Mouse (Mus musculus): ENCODE data around the gene Arhgap10. TPM values are rescaled to one million over a fixed set of nuclear protein-coding genes. Genes with fewer than 3 reads are reported as not detected.

Gene Arhgap10
- total and polyA plus RNA-seq, 3 experiments = 13.1 to 22.8 TPM; not detected in 1

GRCm38 (mm10) chr8:77275571-77275970, 242.2 kb downstream of the Arhgap10 start:
- Histone ChIP-seq H3K79me2 (ENCODE audit: control insufficient read depth, insufficient read depth, low read length, poor library complexity) (no peaks in the 10 kb centered on the region), H3K27ac (ENCODE audit: control insufficient read depth, low read depth, low read length) (no peak overlapping the region), H3K27me3 (ENCODE audit: control insufficient read depth in 1 of 2, insufficient read depth in 2 of 2, low read length in 2 of 2) (no peaks in the 10 kb centered on the region), H3K9ac (ENCODE audit: control insufficient read depth, low read depth, low read length, poor library complexity, severe bottlenecking) (no peak overlapping the region), H3K4me1 (ENCODE audit: control insufficient read depth in 1 of 2, insufficient read depth in 2 of 2, low read length in 2 of 2) (no peaks in the 10 kb centered on the region), H3K9me3 (replicated peaks; ENCODE audit: insufficient read depth, low read length) (no peaks in the 10 kb centered on the region), H3K4me3 (ENCODE audit: control insufficient read depth in 1 of 2, insufficient read depth in 1 of 2, low read depth in 2 of 2, low read length in 2 of 2) (no peak overlapping the region), H3K36me3 (ENCODE audit: control insufficient read depth in 1 of 2, insufficient read depth in 2 of 2, low read length in 2 of 2) (no peaks in the 10 kb centered on the region)
- TF ChIP-seq SIN3A (IDR thresholded peaks at IDR 0.05; ENCODE audit: low read length) = no peak
- no peak for TF ChIP-seq ETS1 (IDR thresholded peaks at IDR 0.05; ENCODE audit: low read depth, low read length)
- no peak for TF ChIP-seq ZKSCAN1 (IDR thresholded peaks at IDR 0.05; ENCODE audit: low read depth, low read length)
- no peak for TF ChIP-seq MYC (IDR thresholded peaks at IDR 0.05; ENCODE audit: low read depth, low read length)
- no peak for TF ChIP-seq MEF2A (IDR thresholded peaks at IDR 0.05; ENCODE audit: extremely low read depth, insufficient replicate concordance, low read depth, low read length, poor library complexity, severe bottlenecking)
- TF ChIP-seq ZMIZ1 (IDR thresholded peaks at IDR 0.05; ENCODE audit: low read depth, low read length) = no peak
- no peak for TF ChIP-seq MAZ (IDR thresholded peaks at IDR 0.05; ENCODE audit: low read depth, low read length)
- TF ChIP-seq E2F4 (IDR thresholded peaks at IDR 0.05; ENCODE audit: borderline replicate concordance, low read depth, low read length) = no peak
- no peak for TF ChIP-seq NRF1 (IDR thresholded peaks at IDR 0.05; ENCODE audit: insufficient read depth, low read depth, low read length, poor library complexity, severe bottlenecking)
- TF ChIP-seq MXI1 (IDR thresholded peaks at IDR 0.05; ENCODE audit: low read depth, low read length) = no peak
- TF ChIP-seq MAX (IDR thresholded peaks at IDR 0.05; ENCODE audit: low read length) = no peak
- TF ChIP-seq ZC3H11A (IDR thresholded peaks at IDR 0.05; ENCODE audit: low read depth, low read length) = no peak
- TF ChIP-seq TCF12 (IDR thresholded peaks at IDR 0.05; ENCODE audit: low read depth, low read length) = no peak
- no peak for TF ChIP-seq ELF1 (IDR thresholded peaks at IDR 0.05; ENCODE audit: low read depth, low read length)
- no peak for DNase-seq (ENCODE audit: low read depth, low spot score)

GRCm38 (mm10) chr8:77272136-77272535, 245.6 kb downstream of the Arhgap10 start:
- H3K27ac ChIP-seq (ENCODE audit: control insufficient read depth, low read depth, low read length) = no peak overlapping the region
- no peak overlapping the region for H3K4me3 ChIP-seq (ENCODE audit: control insufficient read depth in 1 of 2, insufficient read depth in 1 of 2, low read depth in 2 of 2, low read length in 2 of 2)
- H3K36me3 ChIP-seq (ENCODE audit: control insufficient read depth in 1 of 2, insufficient read depth in 2 of 2, low read length in 2 of 2) = no peaks in the 10 kb centered on the region; a peak in 1 of 4 replicates

More at GRCm38 (mm10) chr8:77272136-77272535, 245.6 kb downstream of the Arhgap10 start:
- Histone ChIP-seq H3K27me3 (ENCODE audit: control insufficient read depth in 1 of 2, insufficient read depth in 2 of 2, low read length in 2 of 2) (no peaks in the 10 kb centered on the region), H3K79me2 (ENCODE audit: control insufficient read depth, insufficient read depth, low read length, poor library complexity) (no peaks in the 10 kb centered on the region), H3K9ac (ENCODE audit: control insufficient read depth, low read depth, low read length, poor library complexity, severe bottlenecking) (no peak overlapping the region), H3K9me3 (replicated peaks; ENCODE audit: insufficient read depth, low read length) (no peaks in the 10 kb centered on the region), H3K4me1 (ENCODE audit: control insufficient read depth in 1 of 2, insufficient read depth in 2 of 2, low read length in 2 of 2) (no peaks in the 10 kb centered on the region)
- TF ChIP-seq E2F4 (IDR thresholded peaks at IDR 0.05; ENCODE audit: borderline replicate concordance, low read depth, low read length) = no peak
- no peak for TF ChIP-seq NRF1 (IDR thresholded peaks at IDR 0.05; ENCODE audit: insufficient read depth, low read depth, low read length, poor library complexity, severe bottlenecking)
- TF ChIP-seq UBTF (IDR thresholded peaks at IDR 0.05; ENCODE audit: borderline replicate concordance, insufficient read depth, low read depth, low read length) = no peak
- no peak for TF ChIP-seq NELFE (IDR thresholded peaks at IDR 0.05; ENCODE audit: low read depth, low read length)
- TF ChIP-seq HCFC1 (IDR thresholded peaks at IDR 0.05; ENCODE audit: low read depth, low read length) = no peak
- no peak for TF ChIP-seq ZNF384 (IDR thresholded peaks at IDR 0.05; ENCODE audit: low read depth, low read length)
- no peak for TF ChIP-seq MYB (IDR thresholded peaks at IDR 0.05; ENCODE audit: low read depth, low read length)
- TF ChIP-seq SMC3 (IDR thresholded peaks at IDR 0.05; ENCODE audit: low read depth, low read length) = no peak
- TF ChIP-seq ETS1 (IDR thresholded peaks at IDR 0.05; ENCODE audit: low read depth, low read length) = no peak
- DNase-seq (ENCODE audit: low read depth, low spot score) = no peak
